ENCODE assay signal across 15 mouse cellular contexts in genomic region chr5:113808177-113808576, GRCm38 (mm10). TPM values are rescaled to one million over a fixed set of nuclear protein-coding genes. Genes with fewer than 3 reads are reported as not detected.
DNase-seq lines count a peak whose midpoint lies in the region; ATAC-seq lines count a peak whose summit lies in the region.
"Had no signal": no experiment of that assay in that cellular context is flagged by ENCODE, and none has a peak within 500 bp of the region (broad histone marks: within the 10 kb centered on the region; RNA-seq: fewer than 3 reads in every experiment).

No protein-coding gene starts in this region.

- H3K36me3 ChIP-seq in heart, embryonic 13.5 days, result no peaks in the 10 kb centered on the region
- H3K36me3 ChIP-seq in lung, embryonic 16.5 days (ENCODE audit: control insufficient read depth, insufficient read depth, low read length), result no peaks in the 10 kb centered on the region
- H3K36me3 ChIP-seq in limb, embryonic 11.5 days (ENCODE audit: control insufficient read depth, insufficient read depth, low read length), result no peaks in the 10 kb centered on the region
- H3K36me3 ChIP-seq: hindbrain, embryonic 15.5 days; liver, embryonic 15.5 days had no signal

- peaks cover 11% of the 10 kb centered on the region for H3K4me1 ChIP-seq in heart, embryonic 13.5 days
- H3K4me1 ChIP-seq in lung, embryonic 16.5 days (replicated peaks; ENCODE audit: control insufficient read depth, insufficient read depth, low read length), result peaks cover 19% of the 10 kb centered on the region
- peaks cover 39% of the 10 kb centered on the region for H3K4me1 ChIP-seq in limb, embryonic 11.5 days (ENCODE audit: control insufficient read depth, insufficient read depth, low read length)
- H3K4me1 ChIP-seq: hindbrain, embryonic 15.5 days had no signal

- 0 out of 2 replicates have a peak overlapping the region, but pooled peaks have one; percentile 33 for H3K9ac ChIP-seq in heart, embryonic 13.5 days
- H3K9ac ChIP-seq in lung, embryonic 16.5 days (ENCODE audit: low read length), result 0 out of 2 replicates have a peak overlapping the region, but pooled peaks have one; percentile 32
- H3K9ac ChIP-seq in limb, embryonic 11.5 days (ENCODE audit: low read length), result no peak overlapping the region
- H3K9ac ChIP-seq: hindbrain, embryonic 15.5 days; liver, embryonic 15.5 days had no signal

- H3K4me3 ChIP-seq in heart, embryonic 13.5 days, result no peak overlapping the region
- H3K4me3 ChIP-seq in lung, embryonic 16.5 days (ENCODE audit: low read length), result no peak overlapping the region
- no peak overlapping the region for H3K4me3 ChIP-seq in limb, embryonic 11.5 days (ENCODE audit: low read depth, low read length)
- H3K4me3 ChIP-seq: hindbrain, embryonic 15.5 days; liver, embryonic 15.5 days had no signal

- H3K27ac ChIP-seq in heart, embryonic 13.5 days (replicated peaks), result no peak overlapping the region
- H3K27ac ChIP-seq in lung, embryonic 16.5 days (ENCODE audit: low read length), result peak overlapping the region; percentile 72
- H3K27ac ChIP-seq in limb, embryonic 11.5 days (replicated peaks; ENCODE audit: low read depth, low read length), result peak overlapping the region; percentile 57; the same call in 1 of the 2 replicates
- H3K27ac ChIP-seq: hindbrain, embryonic 15.5 days; liver, embryonic 15.5 days had no signal

- intact Hi-C loops in heart, postnatal 25 days (cut with DNase I), result no loop called here

- H3K27me3 ChIP-seq in heart, embryonic 13.5 days (replicated peaks), result peaks cover 8% of the 10 kb centered on the region; the same call in 1 of the 2 replicates
- no peaks in the 10 kb centered on the region for H3K27me3 ChIP-seq in lung, embryonic 16.5 days (ENCODE audit: control insufficient read depth, insufficient read depth, low read depth, low read length)
- H3K27me3 ChIP-seq in limb, embryonic 11.5 days (ENCODE audit: control insufficient read depth, insufficient read depth, low read length), result no peaks in the 10 kb centered on the region
- H3K27me3 ChIP-seq: hindbrain, embryonic 15.5 days; liver, embryonic 15.5 days had no signal

- no peak overlapping the region for H3K4me2 ChIP-seq in heart, embryonic 13.5 days
- no peak overlapping the region for H3K4me2 ChIP-seq in lung, embryonic 16.5 days (ENCODE audit: low read depth, low read length)
- no peak overlapping the region; the same call in 1 of the 2 replicates for H3K4me2 ChIP-seq in limb, embryonic 11.5 days (ENCODE audit: low read depth, severe bottlenecking)
- H3K4me2 ChIP-seq: hindbrain, embryonic 15.5 days; liver, embryonic 15.5 days had no signal

- peak; percentile 18; the same call in 1 of the 2 replicates for ATAC-seq in heart, embryonic 13.5 days (ENCODE audit: extremely low read depth, insufficient number of reproducible peaks, low FRiP score, low TSS enrichment)
- ATAC-seq in lung, embryonic 16.5 days (ENCODE audit: low read depth), result peak; percentile 68
- peak; percentile 67 for ATAC-seq in limb, embryonic 11.5 days (ENCODE audit: insufficient number of reproducible peaks, low FRiP score, low TSS enrichment, low read depth)

- 29% methylated on average over 2 of the region's 2 CpGs for WGBS in heart, embryonic 13.5 days
- WGBS in lung, embryonic 16.5 days, result 30% methylated on average over 2 of the region's 2 CpGs
- WGBS in limb, embryonic 11.5 days, result 3% methylated on average over 2 of the region's 2 CpGs

- H3K9me3 ChIP-seq in heart, embryonic 13.5 days, result peaks cover 8% of the 10 kb centered on the region; the same call in 1 of the 2 replicates
- no peaks in the 10 kb centered on the region for H3K9me3 ChIP-seq in lung, embryonic 16.5 days (ENCODE audit: control insufficient read depth, low read length)
- no peaks in the 10 kb centered on the region for H3K9me3 ChIP-seq in limb, embryonic 11.5 days (ENCODE audit: control insufficient read depth, low read length)
- H3K9me3 ChIP-seq: hindbrain, embryonic 15.5 days; liver, embryonic 15.5 days had no signal

- no peak for DNase-seq in heart, postnatal 25 days (ENCODE audit: low spot score)
- no peak for DNase-seq in lung, postnatal 25 days (ENCODE audit: low spot score)
- peak; percentile 78 for DNase-seq in limb, embryonic 11.5 days (ENCODE audit: low spot score)
- DNase-seq in layer of hippocampus, postnatal 25 days (ENCODE audit: extremely low spot score in 1 of 2, low spot score in 1 of 2), result no peak
- no peak for DNase-seq in frontal cortex, postnatal 10 days (ENCODE audit: low spot score in 2 of 2)
- DNase-seq in thymus, postnatal 10 days (ENCODE audit: low spot score in 2 of 2), result no peak
- DNase-seq: adrenal gland, adult 8-10 months; B cell, adult 2 months; layer of hippocampus, postnatal 36 days; midbrain, embryonic 14.5 days; thymus, adult 2 months had no signal

RNA-seq across cellular contexts. Expression of gene Tmem119, which starts 7.9 kb away (rescaled TPM):
- 13.3 and 15.8 TPM in 2 replicates for polyA plus RNA-seq in heart, embryonic 13.5 days (2015; fragmentation: Nextera tagmentation; extraction: Ambion mirVana)
- total RNA-seq in heart, postnatal 25 days (2021), result 1 to 10 TPM; 6.7 to 7.3 TPM
- 49.9 and 51.1 TPM in 2 replicates for polyA plus RNA-seq in lung, embryonic 16.5 days (2015; fragmentation: Nextera tagmentation; extraction: Ambion mirVana)
- 112 and 131 TPM in 2 replicates for polyA plus RNA-seq in limb, embryonic 11.5 days (2014; fragmentation: Nextera tagmentation; extraction: Ambion mirVana)
- total RNA-seq in layer of hippocampus, postnatal 25 days (2021), result 10 to 100 TPM; 18.4 to 23.9 TPM

RNA-seq across cellular contexts. Expression of gene Selplg, which starts 24.3 kb away (rescaled TPM):
- polyA plus RNA-seq in heart, embryonic 13.5 days (2015; fragmentation: Nextera tagmentation; extraction: Ambion mirVana), result 1.2 and 1.3 TPM in 2 replicates
- 1 to 10 TPM; 2.4 to 3.6 TPM for total RNA-seq in heart, postnatal 25 days (2021)
- 7.4 and 9.5 TPM in 2 replicates for polyA plus RNA-seq in lung, embryonic 16.5 days (2015; fragmentation: Nextera tagmentation; extraction: Ambion mirVana)
- 0.79 and 1.6 TPM in 2 replicates for polyA plus RNA-seq in limb, embryonic 11.5 days (2014; fragmentation: Nextera tagmentation; extraction: Ambion mirVana)
- total RNA-seq in layer of hippocampus, postnatal 25 days (2021), result 10 to 100 TPM; 29.3 to 33.5 TPM

RNA-seq across cellular contexts. Expression of gene Iscu, which starts 35.6 kb away (rescaled TPM):
- polyA plus RNA-seq in heart, embryonic 13.5 days (2015; fragmentation: Nextera tagmentation; extraction: Ambion mirVana), result 99.6 and 102 TPM in 2 replicates
- total RNA-seq in heart, postnatal 25 days (2021), result 100 to 1,000 TPM; 164 to 165 TPM
- polyA plus RNA-seq in lung, embryonic 16.5 days (2015; fragmentation: Nextera tagmentation; extraction: Ambion mirVana), result 104 and 114 TPM in 2 replicates
- 106 and 112 TPM in 2 replicates for polyA plus RNA-seq in limb, embryonic 11.5 days (2014; fragmentation: Nextera tagmentation; extraction: Ambion mirVana)
- total RNA-seq in layer of hippocampus, postnatal 25 days (2021), result 100 to 1,000 TPM; 115 to 126 TPM

RNA-seq across cellular contexts. Expression of gene Sart3, which starts 35.9 kb away (rescaled TPM):
- polyA plus RNA-seq in heart, embryonic 13.5 days (2015; fragmentation: Nextera tagmentation; extraction: Ambion mirVana), result 32.0 and 34.5 TPM in 2 replicates
- total RNA-seq in heart, postnatal 25 days (2021), result 10 to 100 TPM; 14.1 to 17.1 TPM
- polyA plus RNA-seq in lung, embryonic 16.5 days (2015; fragmentation: Nextera tagmentation; extraction: Ambion mirVana), result 40.6 and 42.5 TPM in 2 replicates
- 64.6 and 78.0 TPM in 2 replicates for polyA plus RNA-seq in limb, embryonic 11.5 days (2014; fragmentation: Nextera tagmentation; extraction: Ambion mirVana)
- total RNA-seq in layer of hippocampus, postnatal 25 days (2021), result 10 to 100 TPM; 41.0 to 47.6 TPM

Comparison
In these comparisons a context has a peak if more than half of its experiments do, and no peak if none do; other contexts are left out.
1. ATAC-seq: peak in every context shown above with its lines; median percentile 68 in lung, embryonic 16.5 days; 67 in limb, embryonic 11.5 days; 18 in heart, embryonic 13.5 days.